Mouse (Mus musculus) olfactory bulb, adult 2 months (tissue): ENCODE results near the gene 1700017N19Rik. TPM values are rescaled to one million over a fixed set of nuclear protein-coding genes. Genes with fewer than 3 reads are reported as not detected.
A peak's percentile ranks its signal among the peaks of the same experiment; 100 is the strongest.

Experiments
- H3K27ac ChIP-seq: fragments of 200-500 bp; 2 replicates; pipeline ENCODE4 v1.5.1; 2012; ENCODE audit warnings: low read depth, low read length; ENCODE audit not compliant: insufficient read depth
- H3K4me1 ChIP-seq: fragments of 200-500 bp; 2 replicates; pipeline ENCODE4 v1.6.1; 2012; ENCODE audit warnings: low read length; ENCODE audit not compliant: control insufficient read depth, insufficient read depth
- H3K4me3 ChIP-seq: fragments of 200-500 bp; 2 replicates; pipeline ENCODE4 v1.5.1; 2012; ENCODE audit warnings: mild to moderate bottlenecking, low read depth, low read length, moderate library complexity; ENCODE audit not compliant: insufficient read depth
- CTCF ChIP-seq: fragments of 200-500 bp; IDR thresholded peaks from 2 replicates; pipeline ENCODE4 v1.5.1; 2012; ENCODE audit warnings: low read depth, mild to moderate bottlenecking, low read length, moderate library complexity; ENCODE audit not compliant: insufficient read depth
- POLR2A ChIP-seq: fragments of 200-500 bp; IDR thresholded peaks from 2 replicates; pipeline ENCODE4 v1.6.1; 2012; ENCODE audit warnings: mild to moderate bottlenecking, low read depth, low read length, moderate library complexity; ENCODE audit not compliant: insufficient read depth
- WGBS: fragments of 180-500 bp; shearing (Covaris S2); methylation state at CpG from one replicate; pipeline ENCODE4 v1.1.7; 2018; 5-methylcytosine and 5-hydroxymethylcytosine counted together
- polyA plus RNA-seq: library from polyadenylated mRNA; stranded (reverse); fragments of >200 nt; gene quantifications from 2 replicates; pipeline ENCODE4 v1.2.4, GENCODE M21; 2012; ENCODE audit warnings: low replicate concordance; ENCODE audit not compliant: missing spikeins, insufficient read depth, insufficient read length

The 1700017N19Rik gene
- polyA plus RNA-seq, 1 experiment, result not detected

DNA sequence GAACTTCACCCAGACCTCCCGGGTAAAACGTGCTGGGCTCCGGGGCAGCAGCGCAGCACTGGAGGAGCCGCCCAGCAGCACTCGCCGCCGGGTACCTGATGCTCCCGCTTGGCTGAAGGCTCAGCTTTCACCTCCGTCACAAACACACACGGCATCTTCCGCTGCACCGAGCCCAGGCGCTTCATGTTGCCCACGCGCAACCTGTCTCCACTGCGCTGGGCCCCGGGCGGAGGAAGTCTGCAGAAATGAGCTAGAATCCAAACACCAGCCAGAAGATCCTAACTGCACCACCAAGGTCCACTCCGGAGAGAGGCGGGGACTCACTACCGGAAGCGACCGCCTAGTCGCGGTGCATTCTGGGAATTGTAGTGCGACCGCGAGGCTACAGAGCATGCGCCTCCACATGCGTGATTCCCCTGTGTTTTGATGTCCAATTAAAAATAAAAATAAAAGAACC lies 1.3 kb upstream of the 1700017N19Rik start:
- TF ChIP-seq CTCF (no peak), POLR2A (peak; percentile 79)
- Histone ChIP-seq H3K4me1 (peaks cover 2% of the 10 kb centered on the region; the same call in 1 of the 2 replicates), H3K27ac (peak overlapping the region; percentile 47; the same call in 1 of the 2 replicates), H3K4me3 (peak overlapping the region; percentile 94)
- WGBS, result under 1% methylated on average over 31 of the region's 31 CpGs

DNA sequence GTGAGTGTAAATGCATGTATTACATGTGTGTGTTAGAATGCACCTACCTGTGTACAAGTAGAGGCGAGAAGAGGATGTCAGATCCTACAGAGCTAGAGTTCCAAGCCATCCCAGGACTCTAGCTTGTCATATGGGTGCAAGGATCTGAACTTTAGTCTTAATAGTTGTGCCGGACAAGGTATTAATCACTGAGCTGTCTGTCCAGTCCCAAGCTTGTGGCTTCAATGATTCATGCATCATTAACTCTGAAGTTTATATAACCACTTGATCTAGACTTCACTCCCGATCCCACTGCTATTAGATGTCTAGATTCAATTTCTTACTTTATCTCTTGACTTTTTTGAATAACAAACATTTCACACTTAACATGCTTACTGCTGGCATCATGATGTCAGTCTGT lies 8.1 kb downstream of the 1700017N19Rik start:
- Histone ChIP-seq H3K4me3 (no peak overlapping the region), H3K4me1 (no peaks in the 10 kb centered on the region), H3K27ac (no peak overlapping the region)
- WGBS, result 84% methylated on average over 3 of the region's 3 CpGs
- no peak for TF ChIP-seq CTCF
- TF ChIP-seq POLR2A, result no peak

DNA sequence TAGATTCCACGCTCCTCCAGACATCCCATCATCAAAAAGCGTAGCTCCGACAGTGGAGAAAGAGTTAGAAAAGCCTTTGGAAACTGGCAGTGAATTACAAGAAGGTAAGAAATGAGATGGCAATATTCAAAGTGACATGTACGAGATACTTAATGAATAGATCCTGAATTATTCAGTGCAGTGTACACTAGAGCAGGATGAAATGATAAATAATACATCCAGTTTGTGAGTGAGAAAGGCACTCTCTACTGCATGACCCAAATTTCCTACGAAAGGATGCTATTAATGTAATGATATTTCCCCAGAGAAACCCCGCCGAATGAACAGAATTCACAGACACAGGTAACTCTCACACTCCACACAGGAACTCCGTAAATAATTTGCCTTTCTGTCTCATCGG lies 13.2 kb downstream of the 1700017N19Rik start:
- no peak overlapping the region for H3K27ac ChIP-seq
- 84% methylated on average over 9 of the region's 9 CpGs for WGBS
- H3K4me1 ChIP-seq, result no peaks in the 10 kb centered on the region
- TF ChIP-seq CTCF (no peak), POLR2A (no peak)
- no peak overlapping the region for H3K4me3 ChIP-seq

DNA sequence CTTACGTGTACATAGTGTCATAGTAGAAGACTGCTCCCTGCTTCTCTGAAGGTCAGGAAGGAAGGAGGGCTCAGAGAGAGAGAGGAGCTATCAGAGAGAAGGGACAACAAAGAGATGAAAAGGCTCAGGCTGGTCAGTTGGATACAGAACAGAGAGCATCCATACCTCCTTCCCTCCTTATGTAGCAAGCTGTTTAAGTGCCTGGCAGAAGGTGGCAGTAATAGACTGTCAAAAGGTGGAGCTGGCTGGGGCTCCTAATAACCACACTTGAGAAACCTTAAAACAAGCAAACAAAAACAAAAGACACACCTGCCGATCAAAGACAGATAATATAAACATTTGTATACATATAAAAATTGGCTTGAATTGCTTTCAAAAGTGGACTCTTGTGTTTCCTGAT lies 14.0 kb downstream of the 1700017N19Rik start:
- 69% methylated on average over 2 of the region's 2 CpGs for WGBS
- Histone ChIP-seq H3K4me1 (no peaks in the 10 kb centered on the region), H3K4me3 (no peak overlapping the region), H3K27ac (no peak overlapping the region)
- no peak for TF ChIP-seq CTCF

DNA sequence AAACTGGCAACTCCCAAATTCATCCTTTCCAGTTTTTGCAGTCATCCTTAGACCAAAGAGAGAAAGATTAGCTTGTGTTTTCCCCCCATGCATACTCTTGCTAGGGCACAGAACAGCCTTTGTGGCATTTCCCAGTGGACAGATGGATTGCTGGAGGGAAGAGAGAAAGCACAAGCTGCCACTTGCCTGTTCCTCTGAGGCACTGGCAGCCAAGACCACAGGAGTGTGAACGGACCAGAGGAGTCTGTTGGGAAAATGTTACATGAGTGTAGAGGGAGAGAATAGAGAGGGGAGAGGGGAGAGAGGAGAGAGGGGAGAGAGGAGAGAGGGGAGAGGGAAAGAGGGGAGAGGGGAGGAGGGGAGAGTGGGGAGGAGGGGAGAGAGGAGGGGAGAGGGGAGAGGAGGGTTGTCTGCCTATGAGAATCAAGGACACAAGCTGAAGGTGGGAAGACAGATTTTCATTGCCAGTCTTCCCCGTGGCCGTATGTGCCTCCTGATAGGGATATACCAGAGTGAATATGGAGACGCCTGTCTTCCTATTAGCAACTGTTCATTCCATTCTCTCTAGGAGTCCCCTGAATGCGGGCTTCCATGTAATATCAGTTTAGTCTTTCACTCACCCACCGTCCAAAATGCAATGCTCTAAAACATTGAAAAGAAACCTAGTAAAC lies 27.1 kb downstream of the 1700017N19Rik start:
- Histone ChIP-seq H3K4me1 (no peaks in the 10 kb centered on the region), H3K27ac (no peak overlapping the region), H3K4me3 (no peak overlapping the region)
- WGBS, result 75% methylated on average over 6 of the region's 6 CpGs
- TF ChIP-seq CTCF (no peak), POLR2A (no peak)

DNA sequence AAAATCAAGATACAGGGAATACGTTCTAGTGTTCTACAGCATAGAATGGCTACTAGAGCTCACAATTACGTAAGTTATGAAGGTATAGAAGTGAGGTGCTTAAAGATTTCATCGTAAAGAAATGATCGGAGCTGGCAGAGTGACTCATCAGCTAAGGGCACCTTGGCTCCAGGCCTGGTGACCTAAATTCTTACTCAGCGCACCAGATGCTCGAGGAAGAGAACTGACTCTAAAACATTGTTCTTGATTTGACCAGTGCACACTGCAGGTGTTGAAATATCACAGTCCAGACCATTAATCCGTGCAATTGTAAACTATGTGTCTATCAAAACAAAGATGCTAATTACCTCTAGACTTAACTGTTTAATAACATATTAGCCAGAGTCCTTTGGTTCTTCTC lies 29.2 kb downstream of the 1700017N19Rik start:
- no peak overlapping the region for H3K4me3 ChIP-seq
- no peaks in the 10 kb centered on the region for H3K4me1 ChIP-seq
- H3K27ac ChIP-seq, result no peak overlapping the region
- 81% methylated on average over 7 of the region's 7 CpGs for WGBS
- TF ChIP-seq POLR2A (no peak), CTCF (no peak)

DNA sequence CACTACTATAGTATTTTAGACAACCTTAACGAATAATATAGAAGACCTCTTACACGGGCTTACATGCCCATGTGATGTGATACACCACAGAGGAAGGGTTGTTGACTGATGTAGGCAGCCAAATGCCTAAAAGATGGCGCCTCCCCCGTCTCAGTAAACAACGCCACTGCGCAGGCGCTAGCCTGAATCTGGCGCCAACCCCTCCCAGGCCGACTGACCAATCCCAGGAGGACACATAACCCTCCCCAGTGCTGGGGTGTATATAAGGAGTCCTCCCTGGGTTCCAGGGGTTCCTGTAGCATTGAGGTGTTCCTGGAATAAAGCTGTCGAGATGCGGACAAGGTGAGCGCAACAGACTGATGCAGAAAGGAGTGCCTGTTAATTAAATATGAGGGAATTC lies 29.8 kb downstream of the 1700017N19Rik start:
- TF ChIP-seq POLR2A (no peak), CTCF (no peak)
- no peak overlapping the region for H3K4me3 ChIP-seq
- 94% methylated on average over 12 of the region's 12 CpGs for WGBS
- no peaks in the 10 kb centered on the region for H3K4me1 ChIP-seq
- H3K27ac ChIP-seq, result no peak overlapping the region

DNA sequence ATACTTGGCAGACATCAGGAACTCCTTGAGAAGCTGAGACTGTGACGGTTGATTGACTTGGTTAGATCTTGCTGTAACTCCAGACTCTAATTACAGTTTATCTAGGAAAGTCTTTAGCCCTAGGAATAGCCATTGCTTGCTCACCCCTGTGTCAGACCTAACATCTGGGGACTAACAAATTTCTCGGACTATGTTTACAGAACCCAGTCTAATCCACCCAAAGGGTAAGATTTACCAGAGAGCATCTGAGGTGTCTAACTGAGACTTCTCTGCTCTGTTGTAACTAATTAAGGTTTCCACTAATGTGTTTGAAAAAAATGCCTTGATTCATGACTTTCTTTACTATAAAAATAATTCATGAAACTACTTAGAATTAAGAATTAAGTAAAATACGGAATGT lies 32.2 kb downstream of the 1700017N19Rik start:
- Histone ChIP-seq H3K27ac (no peak overlapping the region), H3K4me3 (no peak overlapping the region), H3K4me1 (no peaks in the 10 kb centered on the region)
- TF ChIP-seq CTCF (no peak), POLR2A (no peak)
- 88% methylated on average over 3 of the region's 3 CpGs for WGBS

DNA sequence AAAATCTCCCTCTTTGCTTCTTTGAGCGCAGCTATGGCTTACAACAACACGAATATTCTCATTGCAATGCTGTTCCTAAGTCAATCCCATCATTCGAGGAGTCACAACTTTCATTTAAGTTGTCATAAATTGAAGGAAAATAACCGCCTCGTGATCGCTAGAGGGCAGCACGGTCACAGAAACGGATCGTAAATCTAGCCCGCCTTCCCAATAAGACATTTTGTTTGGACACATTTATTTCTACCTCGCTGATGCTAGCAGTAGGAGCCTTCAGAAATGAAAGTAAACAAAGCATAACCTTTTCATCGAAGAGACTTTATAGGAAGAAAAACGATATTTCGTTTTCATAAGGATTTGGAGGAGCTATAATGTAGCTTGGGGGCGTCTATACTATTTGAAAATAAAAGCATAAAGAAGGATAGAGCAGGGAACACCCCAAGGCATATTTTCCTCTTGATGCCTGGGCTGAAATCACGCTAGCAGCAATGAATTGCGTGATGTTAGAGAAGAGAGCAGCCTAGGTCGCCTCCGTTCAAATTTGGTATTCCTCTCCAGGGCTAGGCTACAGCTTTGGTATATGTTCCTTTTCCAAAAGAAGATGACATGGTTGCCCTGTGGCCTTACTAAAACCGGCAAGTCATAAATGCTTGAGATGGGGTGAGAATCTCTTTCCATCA lies 39.6 kb downstream of the 1700017N19Rik start:
- Histone ChIP-seq H3K27ac (peak overlapping the region; percentile 66; the same call in 1 of the 2 replicates), H3K4me3 (peak overlapping the region; percentile 18), H3K4me1 (no peaks in the 10 kb centered on the region)
- WGBS, result 13% methylated on average over 20 of the region's 20 CpGs
- TF ChIP-seq POLR2A (no peak), CTCF (no peak)
